Mouse (Mus musculus) adrenal gland, adult 8-10 months (tissue): ENCODE measurements around the gene Rbfox2. TPM values are rescaled to one million over a fixed set of nuclear protein-coding genes. Genes with fewer than 3 reads are reported as not detected.

ENCODE experiments used
- DNase-seq: peaks from one replicate; pipeline ENCODE4 v3.0.0; 2022
- total RNA-seq, 4 experiments: library from RNA; stranded (reverse); gene quantifications; 2 replicates each; pipeline ENCODE4 v1.2.4; 2022

Rbfox2 gene
- total RNA-seq, 4 experiments from 2014 or later = 55.5 to 86.2 (median 70.7) TPM

DNA sequence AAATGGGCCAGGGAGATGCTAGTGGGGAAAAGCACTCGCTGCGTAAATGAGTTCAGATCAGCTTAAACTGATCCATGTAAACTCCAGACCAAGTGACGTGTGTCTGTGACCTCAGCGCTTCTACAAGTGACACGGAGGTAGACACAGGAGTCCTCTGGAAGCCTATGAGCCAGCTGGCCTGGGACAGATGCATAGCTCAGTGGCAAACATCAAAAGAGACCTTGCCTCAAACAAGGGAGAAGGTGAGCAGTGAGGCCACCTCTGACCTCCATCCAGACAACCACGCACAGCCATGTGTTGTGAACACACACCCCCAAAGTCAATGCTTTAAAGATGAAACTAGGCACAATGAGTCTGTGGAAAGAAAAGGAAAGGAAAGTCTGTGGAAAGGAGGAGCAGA is 164.5 kb downstream of the Rbfox2 start:
- DNase-seq = no peak

DNA sequence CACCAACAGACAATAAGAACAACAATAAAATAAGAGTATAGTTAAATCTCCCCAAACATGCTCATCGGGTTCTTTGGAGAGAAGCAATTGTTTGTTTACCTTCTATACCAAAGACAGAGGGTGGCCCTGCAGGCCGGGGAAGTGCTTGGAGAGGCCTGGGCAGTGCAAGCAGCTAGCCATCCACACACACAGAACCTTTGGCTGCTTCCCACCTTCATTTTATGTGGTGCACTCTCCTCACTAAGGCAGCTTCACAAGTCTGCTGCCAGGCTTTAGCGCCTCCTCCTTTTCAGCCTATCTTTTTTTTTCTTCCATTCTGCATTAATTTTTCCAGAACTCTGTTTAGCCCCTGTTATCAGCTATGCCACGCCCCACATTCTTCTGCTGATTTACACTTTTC is 165.1 kb downstream of the Rbfox2 start:
- no peak for DNase-seq

DNA sequence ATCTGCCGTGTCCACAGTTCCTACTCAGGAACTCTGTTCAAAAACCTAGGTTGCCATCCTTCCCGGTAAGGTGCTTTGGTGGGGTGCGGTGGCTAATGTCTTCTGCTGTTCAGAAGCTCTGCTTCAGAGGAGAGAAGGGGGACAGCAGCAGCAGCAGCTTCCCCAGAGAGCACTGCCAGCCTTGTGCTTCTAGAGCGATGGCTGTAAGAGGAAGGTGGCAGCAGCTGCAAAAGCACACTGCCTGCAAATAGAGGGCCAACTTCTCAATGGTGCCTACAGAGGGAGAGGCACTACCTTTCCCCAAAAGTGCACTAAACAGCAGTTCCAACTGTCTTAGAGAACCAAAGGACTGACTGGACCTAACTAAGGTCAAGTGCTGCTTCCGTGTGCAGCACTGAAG is 168.5 kb downstream of the Rbfox2 start:
- no peak for DNase-seq

DNA sequence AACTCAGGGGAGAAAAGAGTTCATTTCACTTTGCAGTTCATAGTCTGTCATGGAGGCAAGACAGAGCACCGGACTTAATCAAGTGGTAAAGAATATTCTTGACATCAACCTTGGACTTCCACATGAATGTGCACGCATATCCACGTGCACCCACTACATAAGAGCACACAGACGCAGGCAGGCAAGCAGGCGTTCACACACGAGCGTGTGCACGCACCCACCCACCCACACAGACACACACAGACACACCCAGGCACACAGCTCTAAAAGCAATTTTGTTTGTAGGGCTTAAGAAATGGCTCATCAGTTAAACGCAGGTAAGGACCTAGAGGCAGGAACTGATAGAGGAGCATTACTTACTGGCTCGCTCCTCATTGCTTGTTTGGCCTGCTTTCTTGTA is 172.3 kb downstream of the Rbfox2 start:
- no peak for DNase-seq

DNA sequence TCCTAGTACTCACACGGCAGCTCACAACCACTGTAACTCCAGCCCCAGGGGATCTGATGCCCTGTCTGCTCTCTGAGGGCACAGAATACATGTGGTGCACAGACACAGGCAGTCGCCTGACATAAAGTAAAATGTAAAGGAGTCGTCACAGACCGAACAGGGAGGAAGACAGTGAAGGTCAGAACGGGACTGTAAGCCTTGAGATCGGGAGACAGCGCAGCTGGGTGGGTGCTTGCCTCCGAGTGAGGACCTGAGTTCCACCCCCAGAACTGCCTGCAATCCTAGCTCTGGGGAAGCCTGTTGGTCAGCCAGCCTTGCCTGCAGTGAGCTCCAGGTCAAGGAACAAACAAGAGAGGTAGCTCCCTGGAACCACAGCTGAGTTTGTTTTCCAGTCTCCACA is 177.7 kb downstream of the Rbfox2 start:
- DNase-seq = no peak

DNA sequence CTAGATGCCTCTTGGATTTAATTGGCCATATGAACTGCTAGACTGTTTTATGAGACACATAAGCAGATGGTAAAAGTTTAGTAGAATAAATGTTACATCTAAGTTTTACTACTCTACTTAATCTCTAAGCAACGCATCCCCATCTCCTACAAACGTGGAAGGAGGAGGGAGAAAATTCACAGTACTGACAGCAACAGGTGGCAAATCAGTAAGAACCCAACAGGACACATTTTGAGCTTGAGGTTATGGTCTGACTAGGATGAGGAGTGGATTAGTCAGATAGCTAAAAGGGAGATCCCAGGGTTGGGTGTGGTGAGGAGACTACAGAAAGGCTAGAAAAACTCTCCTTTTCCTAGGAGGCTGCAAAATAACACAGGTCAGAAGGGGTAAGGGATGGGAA is 179.1 kb downstream of the Rbfox2 start:
- DNase-seq = no peak

DNA sequence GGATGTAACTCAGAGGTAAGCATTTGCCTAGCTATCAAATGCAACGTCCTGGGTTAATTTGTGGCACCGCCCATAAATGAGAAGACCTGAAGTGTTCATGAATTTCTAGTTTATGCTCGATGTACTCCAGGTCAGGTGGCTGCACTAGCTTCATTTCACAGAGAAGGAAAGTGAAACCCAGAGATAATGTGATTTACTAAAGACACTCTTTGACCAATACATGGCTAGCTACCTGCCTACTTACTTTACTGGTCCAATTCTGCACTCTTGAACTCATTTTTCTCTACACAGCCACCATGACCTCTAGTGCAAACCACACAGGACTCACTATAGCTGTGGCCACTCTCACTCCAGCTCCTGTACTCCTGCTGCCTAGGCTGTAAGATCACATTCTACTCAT is 180.1 kb downstream of the Rbfox2 start:
- DNase-seq = no peak

DNA sequence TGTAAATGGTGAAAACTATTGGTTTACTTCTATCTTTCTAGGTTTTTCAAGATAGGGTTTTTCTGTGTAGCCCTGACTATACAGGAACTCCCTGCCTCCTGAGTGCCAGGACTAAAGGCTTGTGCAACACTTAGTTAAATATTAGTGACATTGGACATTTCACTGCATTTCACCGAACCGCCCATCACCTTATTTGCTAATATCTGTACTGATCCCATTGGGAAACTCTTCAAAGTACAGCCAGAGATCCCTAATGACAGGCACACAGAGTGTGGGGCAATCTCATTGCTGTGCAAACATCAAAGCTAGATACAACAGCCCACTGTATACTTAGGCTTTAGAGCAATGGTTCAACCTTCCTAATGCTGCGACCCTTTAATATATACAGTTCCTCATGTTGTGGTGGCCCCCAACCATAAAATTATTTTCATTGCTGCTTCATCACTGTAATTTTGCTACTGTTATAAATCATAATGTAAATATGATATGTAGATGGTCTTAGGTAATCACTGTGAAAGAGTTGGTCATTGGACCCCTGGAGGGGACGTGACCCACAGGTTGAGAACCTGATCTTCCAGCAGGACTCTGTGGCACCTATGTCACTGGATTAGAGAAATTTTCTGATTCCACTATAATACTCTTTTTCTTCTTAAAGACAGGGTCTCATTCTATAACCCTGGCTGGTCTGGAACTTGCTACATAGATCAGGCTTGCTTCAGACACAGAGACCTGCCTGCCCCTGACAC is 182.3 kb downstream of the Rbfox2 start:
- DNase-seq = no peak

DNA sequence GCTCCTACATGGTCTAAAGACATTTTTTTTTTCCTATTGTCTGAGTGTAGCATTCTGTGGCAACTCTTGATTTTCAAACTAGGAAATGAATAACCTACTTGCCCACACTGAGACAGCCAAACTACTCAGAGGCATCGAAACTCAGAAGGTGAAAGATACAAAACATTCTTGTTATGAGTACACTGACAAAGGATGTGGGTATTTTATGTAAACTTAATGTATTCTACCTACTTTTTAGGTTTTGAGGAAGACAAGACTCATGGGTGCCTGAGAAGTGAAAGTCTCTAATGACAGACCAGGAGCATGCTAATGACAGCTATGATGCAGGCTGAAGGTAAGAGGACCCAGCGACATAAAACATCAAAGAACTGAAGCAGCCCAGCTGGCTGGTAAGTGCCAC is 184.0 kb downstream of the Rbfox2 start:
- no peak for DNase-seq

DNA sequence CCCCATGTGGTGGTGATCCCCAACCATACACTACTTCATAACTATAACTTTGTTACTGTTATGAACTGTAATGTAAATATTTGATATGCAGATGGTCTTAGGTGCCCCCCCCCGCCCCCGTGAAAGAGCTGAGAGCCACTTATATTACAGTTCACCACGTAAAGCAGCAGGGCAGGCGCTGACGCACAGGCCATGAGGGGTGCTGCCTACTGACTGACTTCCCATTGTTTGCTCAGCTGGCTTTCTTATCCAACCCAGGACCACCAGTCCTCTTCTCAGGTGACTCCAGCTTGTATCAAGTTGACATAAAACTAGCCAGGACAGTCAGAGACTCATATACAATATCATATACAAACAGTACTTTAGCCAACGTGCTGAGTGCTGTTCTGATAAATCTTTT is 184.6 kb downstream of the Rbfox2 start:
- no peak for DNase-seq

DNA sequence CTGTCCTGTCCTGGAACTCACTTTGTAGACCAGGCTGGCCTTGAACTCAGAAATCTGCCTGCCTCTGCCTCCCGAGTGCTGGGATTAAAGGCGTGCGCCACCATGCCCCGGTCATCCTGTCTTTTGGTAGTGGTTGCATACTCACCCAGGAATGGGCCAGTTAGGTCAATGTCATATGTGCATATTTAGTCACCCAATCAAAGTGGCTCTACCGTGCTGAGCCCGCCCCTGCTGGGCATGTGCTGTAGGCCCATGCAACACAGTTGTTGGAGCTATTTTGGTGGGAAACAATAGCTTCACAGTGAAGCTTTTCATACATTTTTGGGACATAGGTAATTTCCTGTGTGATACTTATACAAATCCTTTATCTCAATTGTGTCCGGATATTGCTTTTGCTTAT is 187.1 kb downstream of the Rbfox2 start:
- DNase-seq = no peak

DNA sequence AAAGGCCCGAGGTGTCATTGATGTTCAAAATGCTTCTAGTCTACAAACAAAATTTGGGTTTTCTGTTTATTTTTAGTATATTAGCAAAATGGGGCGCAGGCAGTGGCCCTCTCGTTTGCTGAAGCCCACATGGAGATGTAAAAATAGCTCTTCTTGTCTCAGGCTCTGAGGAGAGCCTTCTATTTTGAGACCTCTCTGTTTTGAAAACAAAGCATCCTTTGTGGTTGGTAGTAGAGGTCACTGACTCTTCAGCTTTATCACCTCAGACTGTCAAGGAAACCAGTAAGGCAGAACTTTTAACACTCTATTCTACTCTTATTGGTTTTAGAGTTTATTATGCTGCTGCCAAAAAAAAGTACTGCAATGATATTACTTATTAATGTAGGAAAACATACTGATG is 189.6 kb downstream of the Rbfox2 start:
- DNase-seq = no peak

DNA sequence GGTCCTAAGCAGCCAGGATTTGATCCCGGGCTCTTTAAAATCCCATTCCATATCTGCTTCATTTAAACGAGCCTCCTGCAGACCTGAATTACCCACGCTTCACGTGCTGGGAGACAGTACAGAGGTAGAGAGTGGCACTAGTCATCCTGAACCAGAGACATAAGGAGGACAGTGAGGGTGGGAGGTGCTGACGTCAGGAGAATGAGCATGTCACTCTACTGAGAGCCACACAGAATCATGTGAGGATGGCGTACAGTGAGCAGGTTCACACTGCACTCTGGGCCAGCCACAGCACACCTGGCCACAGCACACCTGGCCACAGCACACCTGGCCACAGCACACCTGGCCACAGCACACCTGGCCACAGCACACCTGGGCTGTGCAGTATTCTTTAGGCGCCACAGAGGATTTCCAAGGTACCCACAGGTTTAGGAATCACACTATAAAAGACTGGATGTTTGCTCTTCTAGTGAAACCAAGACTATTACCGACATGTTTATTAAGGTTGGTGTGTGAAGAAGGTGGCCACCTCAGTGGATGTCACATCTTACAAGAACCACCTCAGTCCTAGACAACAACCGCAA is 190.6 kb downstream of the Rbfox2 start:
- no peak for DNase-seq

DNA sequence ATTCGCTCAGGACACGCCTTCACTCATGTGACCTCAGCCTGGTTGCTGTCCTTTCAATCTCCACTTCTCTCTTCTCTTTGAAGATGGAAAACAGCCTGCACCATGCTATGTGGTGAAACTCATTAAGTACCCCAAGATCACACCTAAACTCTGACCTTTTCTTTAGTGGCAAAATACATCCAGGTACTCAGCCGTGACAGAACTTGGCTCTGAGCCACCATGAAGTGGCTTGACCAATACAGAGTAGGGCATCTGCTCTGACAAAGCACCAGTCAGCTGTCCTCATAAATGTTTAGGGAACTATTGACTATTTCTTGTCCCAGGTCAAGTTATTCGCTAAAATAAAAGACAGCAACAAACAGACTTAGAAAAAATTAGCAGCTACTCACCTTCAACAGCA is 191.3 kb downstream of the Rbfox2 start:
- no peak for DNase-seq

DNA sequence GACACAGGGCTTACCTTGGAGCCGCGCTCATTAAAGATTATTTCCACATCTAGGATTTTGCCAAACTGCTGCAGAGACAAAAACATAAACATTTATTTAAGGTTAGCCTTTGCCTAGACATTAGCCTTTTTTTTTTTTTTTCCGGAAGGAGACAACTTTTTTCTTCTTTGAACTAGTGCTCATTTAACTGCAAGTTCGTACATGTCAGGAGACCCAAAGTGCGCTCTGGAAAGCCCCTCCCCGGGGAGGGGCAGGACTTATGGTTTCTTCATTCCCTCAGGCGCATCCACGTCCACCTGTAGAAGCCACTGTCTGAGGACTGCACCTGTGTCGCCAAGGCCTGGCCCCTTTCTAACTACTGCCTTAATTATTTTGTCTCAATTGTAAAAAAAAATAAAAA is 193.2 kb downstream of the Rbfox2 start:
- DNase-seq = no peak

DNA sequence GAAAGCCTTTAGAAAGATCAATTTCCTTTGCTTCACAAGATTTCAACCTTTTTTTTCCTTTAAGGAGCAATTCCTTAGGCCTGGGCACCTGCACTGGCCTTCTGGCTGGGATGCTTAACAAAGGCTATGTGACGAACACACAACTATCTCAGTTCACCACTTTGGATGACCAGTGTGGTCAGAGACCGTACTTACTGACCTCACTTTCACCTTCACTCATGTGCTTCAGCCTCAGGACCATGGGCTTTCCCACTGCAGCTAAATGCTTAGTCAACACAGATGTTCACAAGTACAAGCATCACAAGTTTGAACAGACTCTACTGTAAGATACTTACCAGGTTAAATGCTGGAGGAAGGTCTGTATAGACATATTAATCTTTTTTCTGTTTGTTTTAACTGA is 194.4 kb downstream of the Rbfox2 start:
- DNase-seq = no peak

DNA sequence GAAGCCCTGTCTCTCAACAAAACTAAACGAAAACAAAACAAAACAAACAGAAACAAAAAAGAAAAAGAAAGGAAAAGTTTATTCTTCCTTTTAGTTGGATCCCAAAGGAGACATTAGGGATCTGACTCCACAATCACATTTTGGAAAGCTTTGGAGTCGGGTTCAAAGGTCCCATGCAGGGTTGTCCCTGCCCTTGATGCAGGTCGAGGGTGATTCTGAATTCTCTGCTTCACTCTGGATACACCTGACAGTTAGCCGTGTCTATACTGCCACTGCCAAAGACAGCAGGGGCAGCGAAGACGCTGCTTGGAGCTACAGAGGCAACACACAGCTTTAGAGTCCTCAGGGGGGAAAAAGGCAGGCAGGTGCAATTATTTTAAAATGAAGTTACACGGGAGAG is 194.9 kb downstream of the Rbfox2 start:
- DNase-seq = no peak

DNA sequence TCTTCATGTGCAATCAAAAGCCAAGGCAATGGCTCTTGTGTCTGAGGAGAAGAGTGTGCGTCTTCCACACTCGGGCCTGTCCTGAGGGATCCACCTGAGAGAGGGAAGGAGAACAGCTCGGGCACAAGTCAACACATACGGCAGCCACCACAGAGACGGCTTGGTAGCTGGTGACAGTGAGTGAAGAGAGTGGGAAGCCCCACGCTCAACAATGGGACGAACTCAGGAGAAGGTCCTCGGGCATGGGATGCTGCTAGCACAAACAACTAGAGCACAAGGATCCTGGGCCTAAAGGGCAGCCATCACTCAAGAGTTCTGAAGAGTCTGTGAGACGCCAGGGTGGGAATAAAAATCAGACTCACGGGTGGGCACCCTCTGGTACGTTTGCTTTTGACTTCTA is 196.4 kb downstream of the Rbfox2 start:
- DNase-seq = no peak

DNA sequence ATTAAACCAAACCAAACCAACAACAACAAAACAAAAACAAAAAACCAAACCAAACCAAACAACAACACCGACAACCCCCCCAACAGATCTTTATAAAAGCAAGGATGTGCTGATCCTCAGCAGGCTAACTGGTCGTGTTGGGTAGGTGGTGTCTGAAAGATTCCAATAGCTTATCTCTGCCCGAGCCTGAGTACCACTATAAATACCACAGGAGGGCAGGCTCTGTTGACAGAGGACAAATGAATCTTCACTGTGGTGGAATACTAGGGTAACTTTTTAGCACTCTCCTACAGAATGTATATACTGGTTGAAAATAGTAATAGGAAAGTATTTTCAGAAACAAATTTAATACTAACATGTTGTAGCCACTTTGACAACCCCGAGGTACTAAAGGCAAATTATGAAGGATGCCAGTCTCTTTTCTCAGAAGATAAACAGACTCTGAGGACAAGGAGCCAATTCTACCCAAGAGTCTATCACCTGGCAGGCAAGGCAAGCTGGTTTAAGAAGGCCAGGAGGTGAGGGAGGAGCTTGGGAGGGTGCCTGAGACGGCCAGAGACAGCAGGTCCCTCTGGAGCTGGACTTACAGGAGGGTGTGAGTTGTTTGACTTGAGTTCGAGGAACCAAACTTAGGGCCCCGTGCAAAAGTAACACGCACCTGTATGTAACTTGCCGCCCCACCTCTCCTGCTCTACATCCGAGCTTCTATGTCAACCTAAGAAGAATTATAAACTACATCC is 199.5 kb downstream of the Rbfox2 start:
- no peak for DNase-seq

DNA sequence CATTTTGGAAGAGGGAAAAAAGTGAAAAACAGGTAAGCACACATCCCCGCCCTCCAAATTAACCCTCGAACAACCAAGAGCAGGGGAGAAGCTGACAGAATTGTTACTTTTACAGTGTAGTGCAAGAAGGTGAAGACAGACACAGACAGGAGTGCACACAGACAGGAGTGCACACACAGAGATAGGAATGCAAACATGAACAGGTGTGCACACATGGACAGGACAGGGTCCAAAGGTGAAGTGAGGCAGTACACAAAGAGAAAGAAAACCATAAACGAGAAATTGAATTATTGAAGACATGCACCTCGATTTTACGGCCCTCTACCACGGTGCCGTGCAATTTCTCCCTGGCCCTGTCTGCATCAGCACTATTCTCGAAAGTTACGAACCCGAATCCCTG is 201.5 kb downstream of the Rbfox2 start:
- no peak for DNase-seq

DNA sequence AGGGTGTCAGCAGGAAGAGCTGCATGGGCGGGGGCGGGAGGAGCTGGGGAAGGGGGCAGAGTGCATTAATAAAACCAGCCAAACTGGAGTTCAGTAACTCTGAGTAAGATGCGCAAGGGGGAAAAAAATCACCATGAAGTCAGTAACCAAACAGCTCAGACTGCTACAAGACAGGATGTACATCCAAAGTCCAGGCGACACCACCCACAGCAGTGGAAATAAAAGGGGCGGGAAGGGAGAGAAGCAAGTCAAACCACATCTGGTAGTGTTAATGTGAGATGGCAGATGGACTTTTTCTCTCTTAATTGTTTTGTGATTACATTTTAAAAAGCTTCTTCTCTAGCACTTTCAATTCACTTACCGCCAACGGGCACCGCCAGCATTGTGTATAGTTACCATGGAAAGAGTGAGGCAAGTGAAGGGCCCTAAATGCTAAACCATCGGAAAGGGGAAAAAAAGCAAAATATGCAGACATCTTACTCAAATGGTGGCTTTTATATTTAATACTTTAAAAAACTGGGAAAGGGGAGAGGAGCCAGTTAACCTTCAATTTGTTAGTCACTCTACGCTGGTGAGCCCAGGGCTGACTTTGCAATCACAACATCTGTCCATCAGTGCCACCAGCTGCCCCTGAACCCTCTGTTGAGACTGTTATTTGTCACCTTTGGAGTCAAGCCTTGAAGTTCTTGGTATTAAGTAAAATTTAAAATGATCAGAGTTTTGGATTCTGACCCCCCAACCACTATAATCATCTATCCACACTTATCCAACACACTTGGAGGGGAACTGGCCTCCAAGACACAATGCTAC is 202.2 kb downstream of the Rbfox2 start:
- DNase-seq = peak; percentile 42

DNA sequence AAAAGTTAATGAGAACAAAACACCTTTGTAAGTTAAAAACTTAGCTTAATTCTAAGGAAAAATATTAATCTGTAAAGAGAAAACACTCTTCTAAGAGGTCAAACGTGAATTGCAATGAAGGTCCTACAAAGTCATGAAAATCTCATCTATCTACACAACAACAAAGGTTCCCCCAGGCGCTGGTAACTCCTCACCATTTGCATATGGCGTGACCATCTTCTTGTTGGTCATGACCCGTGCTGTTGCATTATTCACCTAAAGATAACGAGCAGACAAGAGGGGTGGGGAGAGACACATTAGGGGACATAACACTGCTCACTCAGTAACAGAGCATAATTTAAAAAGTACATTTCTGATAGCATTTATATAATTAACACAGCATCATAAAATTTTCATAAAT is 204.1 kb downstream of the Rbfox2 start:
- DNase-seq = no peak

DNA sequence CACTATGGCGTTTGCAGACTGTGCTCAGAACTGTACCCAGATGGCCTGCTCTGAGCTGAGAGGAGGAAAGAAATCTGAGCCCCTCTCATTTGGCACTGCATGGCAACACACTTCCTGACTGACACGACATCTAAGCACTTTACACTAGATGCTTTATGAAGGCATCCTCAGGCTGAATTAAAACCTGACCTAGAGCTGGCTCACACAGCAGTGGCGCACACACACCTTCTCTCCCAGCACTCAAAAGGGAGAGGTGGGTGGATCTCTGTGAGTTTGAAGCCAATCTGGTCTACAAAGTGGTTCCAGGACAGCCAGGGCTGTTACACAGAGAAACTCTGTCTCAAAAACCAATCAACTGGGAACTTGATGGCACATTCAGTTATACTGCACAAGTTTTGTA is 207.0 kb downstream of the Rbfox2 start:
- no peak for DNase-seq
